Mouse (Mus musculus) c-Kit-positive CD71-positive TER-119-negative erythroid progenitor cells, embryonic 14.5 days (primary cell): Measurements from ENCODE around the gene Bicra.
A peak's percentile ranks its signal among the peaks of the same experiment; 100 is the strongest.

Experiments used
- DNase-seq: peaks from one replicate; pipeline ENCODE4 v3.0.0-alpha.2; 2013; ENCODE audit warnings: low read depth

Bicra gene

GRCm38 (mm10) chr7:16048164-16048564, 443 bp upstream of the Bicra start:
- peak; percentile 97 for DNase-seq

- no peak for DNase-seq
Observed at GRCm38 (mm10) chr7:16046481-16047337, 1.0 kb downstream of the Bicra start.

- DNase-seq = no peak
Observed at GRCm38 (mm10) chr7:16046101-16046480, 1.6 kb downstream of the Bicra start.

- no peak for DNase-seq
Observed at GRCm38 (mm10) chr7:16045538-16045937, 2.2 kb downstream of the Bicra start.

GRCm38 (mm10) chr7:16044531-16044930, 3.2 kb downstream of the Bicra start:
- DNase-seq = no peak

GRCm38 (mm10) chr7:16043861-16044435, 3.8 kb downstream of the Bicra start:
- no peak for DNase-seq

GRCm38 (mm10) chr7:16042850-16043775, 4.6 kb downstream of the Bicra start:
- DNase-seq = no peak

GRCm38 (mm10) chr7:16041208-16041607, 6.5 kb downstream of the Bicra start:
- no peak for DNase-seq

- DNase-seq = no peak
Observed at GRCm38 (mm10) chr7:16039363-16039762, 8.4 kb downstream of the Bicra start.

GRCm38 (mm10) chr7:16036972-16037371, 10.7 kb downstream of the Bicra start:
- no peak for DNase-seq

- no peak for DNase-seq
Observed at GRCm38 (mm10) chr7:16033580-16034461, 13.9 kb downstream of the Bicra start.

GRCm38 (mm10) chr7:16033059-16033458, 14.7 kb downstream of the Bicra start:
- DNase-seq = no peak

- DNase-seq = no peak
Observed at GRCm38 (mm10) chr7:16031072-16031471, 16.6 kb downstream of the Bicra start.

GRCm38 (mm10) chr7:16028102-16028927, 19.4 kb downstream of the Bicra start:
- no peak for DNase-seq

GRCm38 (mm10) chr7:16024603-16025222, 23.0 kb downstream of the Bicra start:
- DNase-seq = no peak

GRCm38 (mm10) chr7:16019256-16020094, 28.2 kb downstream of the Bicra start:
- no peak for DNase-seq

GRCm38 (mm10) chr7:16018016-16018810, 29.5 kb downstream of the Bicra start:
- no peak for DNase-seq

- DNase-seq = no peak
Observed at GRCm38 (mm10) chr7:16015384-16015783, 32.3 kb downstream of the Bicra start.
